Mouse (Mus musculus) G1E (cell line): ENCODE results near the gene Adgrv1. TPM values are rescaled to one million over a fixed set of nuclear protein-coding genes. Genes with fewer than 3 reads are reported as not detected.

ENCODE experiments used
- ATAC-seq: 2 replicates; pipeline ENCODE4 v1.8.0; 2016; ENCODE audit warnings: mild to moderate bottlenecking; ENCODE audit not compliant: insufficient number of reproducible peaks, poor library complexity, low FRiP score, severe bottlenecking; ENCODE audit errors: extremely low read depth
- DNase-seq: peaks from one replicate; pipeline ENCODE4 v3.0.0; 2012; ENCODE audit warnings: low spot score
- H3K27me3 ChIP-seq: 2 replicates; pipeline ENCODE4 v1.6.1; 2012; ENCODE audit warnings: mild to moderate bottlenecking, low read length, inconsistent platforms; ENCODE audit not compliant: insufficient read depth
- H3K36me3 ChIP-seq: replicated peaks from 2 replicates; pipeline ENCODE3; 2012; ENCODE audit warnings: mild to moderate bottlenecking, inconsistent platforms
- H3K4me1 ChIP-seq: 2 replicates; pipeline ENCODE4 v1.6.1; 2012; ENCODE audit warnings: low read depth, low read length, inconsistent platforms, mixed read lengths; ENCODE audit not compliant: insufficient read depth
- H3K4me3 ChIP-seq: 2 replicates; pipeline ENCODE4 v1.5.1; 2012; ENCODE audit warnings: low read depth, mild to moderate bottlenecking, inconsistent platforms, low read length, moderate library complexity, mixed read lengths
- H3K9me3 ChIP-seq: replicated peaks from 2 replicates; pipeline ENCODE4 v1.6.1; 2012; ENCODE audit warnings: inconsistent platforms
- CTCF ChIP-seq: IDR thresholded peaks from 2 replicates; pipeline ENCODE4 v1.5.1; 2012; ENCODE audit warnings: low read depth, low read length, inconsistent platforms, mixed read lengths
- GATA1 ChIP-seq: IDR thresholded peaks from 2 replicates; pipeline ENCODE4 v1.6.1; 2012; ENCODE audit warnings: borderline replicate concordance, low read length, inconsistent platforms, mixed read lengths
- GATA2 ChIP-seq: IDR thresholded peaks from 2 replicates; pipeline ENCODE4 v1.6.1; 2012; ENCODE audit warnings: low read depth, low read length, inconsistent platforms, borderline replicate concordance
- POLR2AphosphoS5 ChIP-seq: IDR thresholded peaks from 2 replicates; pipeline ENCODE4 v1.6.1; 2012; ENCODE audit warnings: low read depth, low read length, inconsistent platforms; ENCODE audit not compliant: insufficient replicate concordance
- TAL1 ChIP-seq: conservative IDR thresholded peaks from 2 replicates; pipeline ENCODE4 v1.6.1; 2012; ENCODE audit warnings: low read depth, low read length, inconsistent platforms, mixed read lengths
- polyA plus RNA-seq: library from polyadenylated mRNA; stranded (reverse); fragments of >175 nt; gene quantifications from 2 replicates; pipeline ENCODE4 v1.2.3, GENCODE M21; 2012
- total RNA-seq, 2 experiments: library from RNA; stranded (forward) in 1 of 2; stranded (reverse) in 1 of 2; fragments of 200-1000 nt in 1 of 2; fragments of >200 nt in 1 of 2; fragmentation: Nextera tagmentation in 1 of 2; gene quantifications; 2 replicates each; pipeline ENCODE4 v1.2.3; 2014 to 2017

The Adgrv1 gene
- total and polyA plus RNA-seq, 3 experiments: 0.49 TPM; not detected in 2

DNA sequence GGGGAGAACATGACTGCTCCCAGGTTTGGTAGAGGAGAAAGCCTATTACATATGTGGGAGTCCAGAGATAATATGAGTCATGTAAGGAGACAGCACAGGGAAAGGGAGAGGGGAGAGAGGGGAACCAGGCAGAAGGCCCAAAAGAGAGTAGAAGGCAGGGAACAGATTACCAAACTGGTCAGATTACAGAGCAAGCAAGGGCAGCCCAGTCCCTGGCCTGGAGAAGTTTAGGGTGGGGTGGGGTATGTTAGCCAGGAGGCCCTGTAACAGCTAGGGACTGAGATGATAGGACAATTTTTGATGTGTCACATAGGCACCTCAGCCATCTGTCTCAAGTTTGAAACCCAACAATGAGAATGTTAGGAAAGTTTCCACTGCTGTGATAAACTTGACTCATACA, 498.5 kb downstream of the Adgrv1 start:
- no peak for TF ChIP-seq POLR2AphosphoS5
- TF ChIP-seq CTCF: no peak
- no peak for TF ChIP-seq GATA1
- TF ChIP-seq TAL1: no peak
- no peak for TF ChIP-seq GATA2
- Histone ChIP-seq H3K4me1 (no peaks in the 10 kb centered on the region), H3K27me3 (no peaks in the 10 kb centered on the region; the same call in 1 of the 2 replicates), H3K4me3 (no peak overlapping the region), H3K36me3 (no peaks in the 10 kb centered on the region), H3K9me3 (no peaks in the 10 kb centered on the region)
- ATAC-seq: no peak
- DNase-seq: no peak

DNA sequence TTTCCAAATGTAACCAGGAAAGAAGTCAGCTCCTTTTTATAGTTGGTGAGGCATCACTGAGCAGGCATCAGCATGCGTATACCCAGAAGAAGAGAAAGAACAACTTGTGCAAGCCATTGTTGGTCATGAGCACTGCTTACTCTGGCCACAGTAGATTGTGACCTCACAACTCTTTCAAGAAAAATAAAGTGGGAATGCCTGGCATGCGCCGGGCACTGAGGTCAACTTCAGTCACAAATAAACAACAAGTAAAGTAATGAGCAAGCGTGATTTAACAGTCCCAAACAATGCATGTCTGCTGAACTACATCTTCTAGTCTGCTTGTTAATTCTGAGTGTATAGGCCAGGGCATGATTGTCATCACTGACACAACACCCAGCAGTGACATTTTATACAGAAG, 499.6 kb downstream of the Adgrv1 start:
- H3K4me3 ChIP-seq: no peak overlapping the region
- H3K27me3 ChIP-seq: no peaks in the 10 kb centered on the region; the same call in 1 of the 2 replicates
- TF ChIP-seq POLR2AphosphoS5: no peak
- TF ChIP-seq GATA2: no peak
- no peak for TF ChIP-seq GATA1
- TF ChIP-seq CTCF: no peak
- TF ChIP-seq TAL1: no peak
- DNase-seq: no peak
- H3K36me3 ChIP-seq: no peaks in the 10 kb centered on the region
- ATAC-seq: no peak
- no peaks in the 10 kb centered on the region for H3K9me3 ChIP-seq
- H3K4me1 ChIP-seq: no peaks in the 10 kb centered on the region

GRCm38 (mm10) chr13:81132691-81133090, 500.3 kb downstream of the Adgrv1 start:
- H3K36me3 ChIP-seq: no peaks in the 10 kb centered on the region
- DNase-seq (no peak), ATAC-seq (no peak)
- no peaks in the 10 kb centered on the region for H3K9me3 ChIP-seq
- H3K4me1 ChIP-seq: no peaks in the 10 kb centered on the region
- H3K4me3 ChIP-seq: no peak overlapping the region
- H3K27me3 ChIP-seq: no peaks in the 10 kb centered on the region; the same call in 1 of the 2 replicates
- TF ChIP-seq CTCF: no peak
- TF ChIP-seq GATA2: no peak
- TF ChIP-seq POLR2AphosphoS5: no peak
- no peak for TF ChIP-seq TAL1
- TF ChIP-seq GATA1: no peak

DNA sequence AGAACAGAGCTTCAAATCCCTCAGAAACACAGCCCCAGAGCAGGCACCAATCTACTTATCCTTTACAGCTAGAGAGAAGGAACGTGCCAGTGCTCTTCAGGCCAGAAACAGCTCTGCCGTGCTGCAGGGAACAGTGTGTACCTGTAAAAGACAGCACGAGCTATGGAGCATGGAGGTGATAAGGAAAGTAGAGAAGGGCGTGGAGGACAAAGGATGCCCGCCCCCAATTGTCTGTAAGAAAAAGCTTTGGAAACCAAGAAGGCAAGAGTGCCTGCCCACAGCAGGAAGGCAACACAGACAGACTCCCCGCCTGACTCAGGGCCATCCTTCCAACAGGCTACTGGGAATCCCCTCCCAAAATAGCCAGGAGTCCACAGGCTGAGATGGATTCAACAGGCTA, 501.1 kb downstream of the Adgrv1 start:
- DNase-seq (no peak), ATAC-seq (no peak)
- H3K27me3 ChIP-seq: no peaks in the 10 kb centered on the region
- no peak overlapping the region for H3K4me3 ChIP-seq
- no peaks in the 10 kb centered on the region for H3K9me3 ChIP-seq
- no peaks in the 10 kb centered on the region for H3K4me1 ChIP-seq
- no peaks in the 10 kb centered on the region for H3K36me3 ChIP-seq
- no peak for TF ChIP-seq CTCF
- TF ChIP-seq TAL1: no peak
- no peak for TF ChIP-seq GATA2

DNA sequence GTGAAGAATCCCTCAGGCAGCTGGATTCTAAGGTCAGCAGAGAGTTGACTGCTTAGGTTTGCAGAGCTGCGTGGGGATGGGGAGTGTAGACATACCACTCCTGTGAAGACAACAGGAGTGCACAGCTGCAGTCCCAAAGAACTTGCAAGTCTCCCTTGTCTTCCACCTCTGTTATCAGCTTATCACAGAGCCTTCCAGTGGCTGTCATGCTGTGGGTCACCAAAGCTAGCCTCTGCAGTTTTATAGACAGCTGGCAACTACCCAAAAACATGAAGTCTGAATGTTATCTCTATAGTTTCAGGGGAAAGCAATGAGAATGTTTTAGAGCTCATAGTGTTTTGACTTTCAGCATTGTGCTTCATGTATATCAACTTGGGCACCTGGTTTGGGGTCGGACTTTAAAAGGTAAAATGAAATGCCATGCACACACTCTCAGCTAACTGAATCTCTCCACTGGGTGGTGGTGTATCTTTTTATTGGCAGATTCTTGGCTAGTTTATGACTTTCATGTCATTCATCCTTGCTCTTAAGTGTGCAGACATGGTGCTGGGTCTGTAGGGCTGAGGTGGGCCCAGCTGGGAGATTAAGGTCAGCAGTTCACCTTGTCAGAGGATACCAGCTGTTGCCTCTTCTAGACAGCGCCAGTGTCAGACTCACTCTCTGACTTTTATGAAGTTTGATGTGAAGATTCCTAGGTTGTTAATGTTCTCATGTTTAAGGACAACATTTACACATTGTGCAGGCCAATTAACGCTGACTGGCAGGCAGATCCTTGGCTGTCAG, 502.0 kb downstream of the Adgrv1 start:
- ATAC-seq (no peak), DNase-seq (no peak)
- no peaks in the 10 kb centered on the region for H3K27me3 ChIP-seq
- H3K4me3 ChIP-seq: no peak overlapping the region
- H3K36me3 ChIP-seq: no peaks in the 10 kb centered on the region
- no peaks in the 10 kb centered on the region for H3K4me1 ChIP-seq
- H3K9me3 ChIP-seq: no peaks in the 10 kb centered on the region
- TF ChIP-seq POLR2AphosphoS5 (no peak), GATA1 (no peak), GATA2 (no peak), TAL1 (no peak), CTCF (no peak)

DNA sequence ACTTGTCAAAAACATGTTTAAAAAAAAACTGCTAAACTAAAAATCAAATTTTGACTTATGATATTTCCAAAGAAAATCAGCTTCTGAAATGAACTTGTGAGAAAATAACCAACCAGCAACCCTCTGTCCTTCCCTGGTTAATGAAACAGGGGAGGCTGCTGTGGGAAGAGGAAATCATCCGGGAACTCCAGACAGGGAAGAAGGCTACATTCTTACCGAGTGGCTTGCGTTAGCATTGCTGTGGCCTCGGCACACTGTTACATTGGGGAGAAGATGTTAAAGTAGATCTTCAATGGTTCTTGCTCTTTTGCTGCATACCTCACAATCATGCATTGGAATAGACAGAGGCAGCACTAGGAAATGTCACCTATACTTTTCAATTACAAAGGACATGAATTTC, 507.1 kb downstream of the Adgrv1 start:
- H3K36me3 ChIP-seq: no peaks in the 10 kb centered on the region
- TF ChIP-seq CTCF: no peak
- TF ChIP-seq GATA1: no peak
- TF ChIP-seq GATA2: no peak
- TF ChIP-seq TAL1: no peak
- TF ChIP-seq POLR2AphosphoS5: no peak
- H3K9me3 ChIP-seq: no peaks in the 10 kb centered on the region
- H3K27me3 ChIP-seq: no peaks in the 10 kb centered on the region
- DNase-seq (no peak), ATAC-seq (no peak)
- H3K4me1 ChIP-seq: no peaks in the 10 kb centered on the region
- no peak overlapping the region for H3K4me3 ChIP-seq

- no peak for DNase-seq
- H3K4me1 ChIP-seq: no peaks in the 10 kb centered on the region
- H3K9me3 ChIP-seq: peaks cover 4% of the 10 kb centered on the region; the same call in 1 of the 2 replicates
- no peak overlapping the region for H3K4me3 ChIP-seq
- ATAC-seq: no peak
- no peaks in the 10 kb centered on the region for H3K27me3 ChIP-seq
- H3K36me3 ChIP-seq: no peaks in the 10 kb centered on the region
- TF ChIP-seq GATA1: no peak
- TF ChIP-seq TAL1: no peak
- TF ChIP-seq GATA2: no peak
- TF ChIP-seq POLR2AphosphoS5: no peak
- TF ChIP-seq CTCF: no peak
Measured at GRCm38 (mm10) chr13:81122238-81122637, 510.7 kb downstream of the Adgrv1 start.
